Mouse (Mus musculus) heart, embryonic 11.5 days (tissue): ENCODE measurements around the gene Epha8. TPM values are rescaled to one million over a fixed set of nuclear protein-coding genes. Genes with fewer than 3 reads are reported as not detected.

Experiments used
- ATAC-seq: fragments of 200-750 bp; cut with Nextera tagmentation; replicated peaks from 2 replicates; pipeline ENCODE4 v1.8.0; 2017; ENCODE audit warnings: moderate library complexity; ENCODE audit not compliant: insufficient number of reproducible peaks, low FRiP score, low TSS enrichment
- H3K27ac ChIP-seq: fragments of 300-500 bp; sonication (generic); 2 replicates; pipeline ENCODE4 v1.5.1; 2014; ENCODE audit warnings: mild to moderate bottlenecking, low read depth, low read length
- H3K27me3 ChIP-seq: fragments of 300-500 bp; sonication (generic); 2 replicates; pipeline ENCODE4 v1.6.1; 2014; ENCODE audit warnings: mild to moderate bottlenecking, low read length, mixed read lengths; ENCODE audit not compliant: control insufficient read depth, insufficient read depth
- H3K36me3 ChIP-seq: fragments of 300-500 bp; sonication (generic); 2 replicates; pipeline ENCODE4 v1.6.1; 2014; ENCODE audit warnings: mild to moderate bottlenecking, low read length, moderate library complexity, mixed read lengths; ENCODE audit not compliant: control insufficient read depth, insufficient read depth
- H3K4me1 ChIP-seq: fragments of 300-500 bp; sonication (generic); 2 replicates; pipeline ENCODE4 v1.6.1; 2014; ENCODE audit warnings: low read length; ENCODE audit not compliant: control insufficient read depth, insufficient read depth
- H3K4me2 ChIP-seq: fragments of 300-500 bp; sonication (generic); 2 replicates; pipeline ENCODE4 v1.6.1; 2014; ENCODE audit warnings: mild to moderate bottlenecking, moderate library complexity
- H3K4me3 ChIP-seq: fragments of 300-500 bp; sonication (generic); 2 replicates; pipeline ENCODE4 v1.5.1; 2014; ENCODE audit warnings: low read depth, low read length
- H3K9ac ChIP-seq: fragments of 300-500 bp; sonication (generic); 2 replicates; pipeline ENCODE4 v1.6.1; 2014; ENCODE audit warnings: mild to moderate bottlenecking, low read depth, low read length, moderate library complexity
- H3K9me3 ChIP-seq: fragments of 300-500 bp; sonication (generic); replicated peaks from 2 replicates; pipeline ENCODE4 v1.6.1; 2016; ENCODE audit warnings: low read length; ENCODE audit not compliant: control insufficient read depth
- WGBS: fragments of 180-500 bp; shearing (Covaris S2); extraction: QIAGEN DNeasy Blood & Tissue Kit; methylation state at CpG from one replicate; pipeline ENCODE4 v1.1.7; 2014; ENCODE audit not compliant: insufficient replicate concordance; 5-methylcytosine and 5-hydroxymethylcytosine counted together
- polyA plus RNA-seq: library from polyadenylated mRNA; unstranded; fragments of >200 nt; fragmentation: Nextera tagmentation; extraction: Ambion mirVana; gene quantifications from 2 replicates; pipeline ENCODE4 v1.2.1, GENCODE M21; 2014

Epha8 gene
- polyA plus RNA-seq, 1 experiment from 2014 or later, result not detected

GRCm38 (mm10) chr4:136981347-136981746 is 24.7 kb upstream of the Epha8 start:
- H3K27ac ChIP-seq, result no peak overlapping the region
- no peaks in the 10 kb centered on the region for H3K4me1 ChIP-seq
- no peak overlapping the region for H3K9ac ChIP-seq
- no peak for ATAC-seq
- no peaks in the 10 kb centered on the region for H3K36me3 ChIP-seq
- no peak overlapping the region for H3K4me3 ChIP-seq
- WGBS, result 13% methylated on average over 12 of the region's 12 CpGs
- H3K27me3 ChIP-seq, result peaks cover 29% of the 10 kb centered on the region
- no peaks in the 10 kb centered on the region for H3K9me3 ChIP-seq
- no peak overlapping the region for H3K4me2 ChIP-seq

GRCm38 (mm10) chr4:136980921-136981320 is 24.3 kb upstream of the Epha8 start:
- ATAC-seq, result no peak
- no peak overlapping the region for H3K9ac ChIP-seq
- no peaks in the 10 kb centered on the region for H3K4me1 ChIP-seq
- H3K9me3 ChIP-seq, result no peaks in the 10 kb centered on the region
- no peak overlapping the region for H3K4me2 ChIP-seq
- H3K4me3 ChIP-seq, result no peak overlapping the region
- H3K27me3 ChIP-seq, result peaks cover 32% of the 10 kb centered on the region
- WGBS, result 81% methylated on average over 4 of the region's 4 CpGs
- H3K36me3 ChIP-seq, result no peaks in the 10 kb centered on the region
- no peak overlapping the region for H3K27ac ChIP-seq

- H3K4me1 ChIP-seq, result no peaks in the 10 kb centered on the region
- no peaks in the 10 kb centered on the region for H3K9me3 ChIP-seq
- no peaks in the 10 kb centered on the region for H3K36me3 ChIP-seq
- no peak overlapping the region for H3K9ac ChIP-seq
- no peak overlapping the region for H3K4me2 ChIP-seq
- no peak overlapping the region for H3K27ac ChIP-seq
- no peak overlapping the region for H3K4me3 ChIP-seq
- peaks cover 48% of the 10 kb centered on the region for H3K27me3 ChIP-seq
- WGBS, result 37% methylated on average over 8 of the region's 8 CpGs
- ATAC-seq, result no peak
These were observed 20.6 kb upstream of the Epha8 start for GRCm38 (mm10) chr4:136977244-136977643.

- no peak for ATAC-seq
- no peaks in the 10 kb centered on the region for H3K4me1 ChIP-seq
- peaks cover 76% of the 10 kb centered on the region for H3K27me3 ChIP-seq
- no peak overlapping the region for H3K4me2 ChIP-seq
- H3K27ac ChIP-seq, result no peak overlapping the region
- H3K4me3 ChIP-seq, result no peak overlapping the region
- 8% methylated on average over 6 of the region's 6 CpGs for WGBS
- H3K36me3 ChIP-seq, result no peaks in the 10 kb centered on the region
- no peak overlapping the region for H3K9ac ChIP-seq
- no peaks in the 10 kb centered on the region for H3K9me3 ChIP-seq
These were observed 14.3 kb upstream of the Epha8 start for GRCm38 (mm10) chr4:136970939-136971338.

- Histone ChIP-seq H3K27ac (no peak overlapping the region), H3K9ac (no peak overlapping the region), H3K36me3 (no peaks in the 10 kb centered on the region), H3K4me2 (no peak overlapping the region), H3K4me3 (no peak overlapping the region), H3K9me3 (no peaks in the 10 kb centered on the region), H3K4me1 (no peaks in the 10 kb centered on the region; the same call in 1 of the 2 replicates), H3K27me3 (peaks cover 85% of the 10 kb centered on the region)
- no peak for ATAC-seq
- whole genome bisulfite sequencing, result 23% methylated on average over 16 of the region's 16 CpGs
These were observed 13.1 kb upstream of the Epha8 start for GRCm38 (mm10) chr4:136969503-136970276.

GRCm38 (mm10) chr4:136969096-136969495 is 12.5 kb upstream of the Epha8 start:
- Histone ChIP-seq H3K27ac (no peak overlapping the region), H3K36me3 (no peaks in the 10 kb centered on the region), H3K27me3 (peaks cover 88% of the 10 kb centered on the region), H3K4me3 (no peak overlapping the region), H3K9me3 (no peaks in the 10 kb centered on the region), H3K9ac (no peak overlapping the region), H3K4me2 (no peak overlapping the region), H3K4me1 (no peaks in the 10 kb centered on the region; the same call in 1 of the 2 replicates)
- 37% methylated on average over 8 of the region's 8 CpGs for WGBS
- ATAC-seq, result no peak

GRCm38 (mm10) chr4:136967511-136967910 is 10.9 kb upstream of the Epha8 start:
- no peak for ATAC-seq
- H3K4me2 ChIP-seq, result no peak overlapping the region
- H3K9me3 ChIP-seq, result no peaks in the 10 kb centered on the region
- H3K4me1 ChIP-seq, result no peaks in the 10 kb centered on the region; the same call in 1 of the 2 replicates
- WGBS, result 28% methylated on average over 9 of the region's 9 CpGs
- H3K36me3 ChIP-seq, result no peaks in the 10 kb centered on the region
- no peak overlapping the region for H3K9ac ChIP-seq
- H3K27ac ChIP-seq, result no peak overlapping the region
- H3K27me3 ChIP-seq, result peaks cover 96% of the 10 kb centered on the region
- no peak overlapping the region for H3K4me3 ChIP-seq

- H3K36me3 ChIP-seq, result no peaks in the 10 kb centered on the region
- 35% methylated on average over 16 of the region's 16 CpGs for WGBS
- H3K27ac ChIP-seq, result no peak overlapping the region
- peaks cover 96% of the 10 kb centered on the region for H3K27me3 ChIP-seq
- no peak overlapping the region for H3K4me3 ChIP-seq
- H3K9me3 ChIP-seq, result no peaks in the 10 kb centered on the region
- H3K4me2 ChIP-seq, result no peak overlapping the region
- no peak for ATAC-seq
- no peaks in the 10 kb centered on the region; the same call in 1 of the 2 replicates for H3K4me1 ChIP-seq
- no peak overlapping the region for H3K9ac ChIP-seq
These were observed 10.1 kb upstream of the Epha8 start for GRCm38 (mm10) chr4:136966493-136967390.
